Mouse (Mus musculus) liver, postnatal 0 days (tissue): Measurements from ENCODE around the gene Zfand2b.

Source experiments
- CTCF ChIP-seq: sonication (generic); IDR thresholded peaks from 2 replicates; pipeline ENCODE4 v1.5.1; 2016; ENCODE audit warnings: antibody characterized with exemption, low read depth
- EP300 ChIP-seq: IDR thresholded peaks from 2 replicates; pipeline ENCODE4 v1.6.1; 2016; ENCODE audit warnings: antibody characterized with exemption, low read depth, mild to moderate bottlenecking

- no peak for TF ChIP-seq CTCF
- no peak for TF ChIP-seq EP300
Observed at GRCm38 (mm10) chr1:75187126-75187525, 18.7 kb downstream of the Zfand2b start.
